Mouse (Mus musculus): ENCODE measurements at regions not wholly inside any gene's neighbourhood (a gene's known extent, or its start where the extent isn't known, plus 50 kb on each side); places are given as distances from the start of the nearest gene placed in this dataset.
"Not testable (repeated sequence)": the region's sequence is repeated elsewhere in the genome, so short reads cannot be mapped to it uniquely, and the experiment has no call there.

DNA sequence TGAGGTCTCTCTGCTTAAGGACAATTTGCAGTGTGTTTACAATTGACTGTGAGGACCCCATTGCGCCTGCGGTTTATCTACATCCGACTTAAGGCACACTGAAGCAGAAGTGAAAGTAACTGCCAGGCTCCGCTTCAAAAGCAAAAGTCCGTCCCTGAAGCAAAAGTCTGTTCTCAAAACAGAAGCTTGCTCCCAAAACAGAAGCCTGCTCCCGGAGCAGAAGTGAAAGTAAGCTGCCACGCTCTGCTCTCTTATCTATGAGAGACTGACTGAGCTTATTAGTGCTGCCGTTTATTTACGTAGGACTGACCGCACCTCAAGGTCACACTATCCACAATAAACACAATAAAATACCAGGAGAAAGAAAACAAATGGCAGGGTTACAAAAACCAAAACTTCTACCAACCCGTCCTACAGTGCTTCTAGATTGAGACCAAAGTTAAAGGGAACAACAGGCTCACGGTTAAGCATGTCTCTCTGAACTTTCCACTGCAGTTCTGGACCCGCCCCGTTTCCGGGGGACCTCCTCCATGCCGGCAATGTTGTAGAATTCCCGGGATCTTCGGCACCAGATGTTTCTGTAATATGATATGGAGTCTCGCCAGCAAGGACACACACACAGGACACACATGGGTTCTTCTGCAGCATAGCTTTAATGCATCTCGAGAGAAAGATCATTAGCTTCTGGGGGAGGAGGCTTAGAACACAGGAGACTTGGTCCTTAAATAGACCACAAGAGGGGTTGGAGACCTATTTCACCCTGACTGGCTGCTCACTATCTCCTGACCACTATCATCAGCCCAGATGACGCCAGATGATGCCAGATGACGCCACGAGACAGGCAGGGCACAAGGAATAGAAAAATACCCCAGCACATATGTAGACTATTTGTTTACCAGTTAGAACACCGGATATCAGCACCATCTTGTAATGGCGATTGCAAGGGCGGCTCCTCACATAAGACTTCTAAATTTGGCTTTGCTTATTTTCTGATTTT, 665.8 kb downstream of the Nebl start:
- DNase-seq: not testable (repeated sequence)
